Mouse (Mus musculus): ENCODE measurements around the gene Camta2. TPM values are rescaled to one million over a fixed set of nuclear protein-coding genes. Genes with fewer than 3 reads are reported as not detected.

Gene Camta2
- polyA plus RNA-seq, 1 experiment: 22.6 TPM

DNA sequence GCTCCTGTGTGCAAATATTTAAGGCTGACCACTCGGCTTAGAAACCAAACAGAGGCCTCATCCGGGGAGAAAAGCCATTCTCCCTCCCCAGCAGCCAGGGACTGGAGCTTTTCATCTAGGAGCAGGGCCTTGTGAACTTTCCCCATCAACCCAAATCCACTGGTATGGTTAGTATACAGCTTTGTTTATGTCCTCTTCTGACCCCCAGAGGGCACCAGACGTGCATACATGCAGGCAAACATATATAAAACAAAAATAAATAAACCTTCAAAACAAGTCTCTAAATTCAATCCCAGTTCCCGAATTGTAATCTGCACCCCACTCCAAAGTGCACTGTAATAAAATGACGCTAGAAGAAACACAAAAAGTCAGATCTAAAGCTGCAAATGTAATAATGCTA, 58.3 kb downstream of the Camta2 start:
- peaks cover 3% of the 10 kb centered on the region for H3K36me3 ChIP-seq (replicated peaks; ENCODE audit: low read length)
- H3K27me3 ChIP-seq (replicated peaks): no peaks in the 10 kb centered on the region
- no peak overlapping the region for H3K4me3 ChIP-seq (replicated peaks)
- H3K4me1 ChIP-seq: peaks cover 60% of the 10 kb centered on the region
- no peaks in the 10 kb centered on the region for H3K9me3 ChIP-seq
- TF ChIP-seq FLI1 (IDR thresholded peaks at IDR 0.05; ENCODE audit: low read length) (no peak), GATA1 (IDR thresholded peaks at IDR 0.05; ENCODE audit: borderline replicate concordance, low read length) (no peak)

DNA sequence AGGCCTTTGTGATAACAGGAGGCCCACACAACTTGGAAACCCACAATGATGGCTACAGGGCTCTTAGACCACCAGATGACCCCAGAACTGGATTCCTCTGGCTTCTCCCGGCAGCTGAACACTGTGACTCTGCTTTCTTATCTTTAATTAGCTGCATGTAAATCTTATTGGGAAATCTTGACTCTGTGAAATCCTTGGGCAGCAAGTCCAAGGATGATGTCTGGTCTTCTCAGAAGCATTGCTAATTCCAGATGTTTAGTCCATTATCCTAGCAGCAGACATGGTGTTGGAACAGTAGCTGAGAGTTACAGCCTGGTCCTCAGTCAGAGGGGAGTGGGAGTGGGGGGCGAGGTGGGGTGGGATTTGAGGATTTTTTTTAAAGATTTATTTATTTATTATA, 59.5 kb downstream of the Camta2 start:
- TF ChIP-seq GATA1 (IDR thresholded peaks at IDR 0.05; ENCODE audit: borderline replicate concordance, low read length) (no peak), FLI1 (IDR thresholded peaks at IDR 0.05; ENCODE audit: low read length) (no peak)
- H3K36me3 ChIP-seq (replicated peaks; ENCODE audit: low read length): no peaks in the 10 kb centered on the region
- no peaks in the 10 kb centered on the region for H3K9me3 ChIP-seq
- no peaks in the 10 kb centered on the region for H3K27me3 ChIP-seq (replicated peaks)
- H3K4me1 ChIP-seq: peaks cover 53% of the 10 kb centered on the region
- H3K4me3 ChIP-seq (replicated peaks): no peak overlapping the region

DNA sequence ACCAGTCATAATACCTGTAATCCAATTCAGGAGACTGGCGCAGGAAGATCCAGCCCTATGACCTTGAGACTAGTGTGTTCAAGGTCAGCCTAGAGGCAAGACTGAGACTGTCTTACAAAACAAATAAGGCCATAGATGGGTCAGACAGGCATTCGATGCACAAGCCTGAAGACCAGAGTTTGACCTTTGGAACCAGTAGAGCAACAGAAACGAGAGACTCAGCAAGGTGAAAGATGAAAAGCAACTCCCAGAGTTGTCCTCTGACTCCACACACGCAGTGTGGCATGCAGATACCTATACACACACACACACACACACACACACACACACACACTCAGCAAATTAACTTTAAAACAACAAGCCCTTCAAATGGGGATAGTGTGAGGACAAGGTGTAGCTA, 61.0 kb downstream of the Camta2 start:
- Histone ChIP-seq H3K4me3 (replicated peaks) (no peak overlapping the region), H3K27me3 (replicated peaks) (no peaks in the 10 kb centered on the region), H3K9me3 (no peaks in the 10 kb centered on the region), H3K36me3 (replicated peaks; ENCODE audit: low read length) (no peaks in the 10 kb centered on the region), H3K4me1 (peaks cover 56% of the 10 kb centered on the region)
- no peak for TF ChIP-seq FLI1 (IDR thresholded peaks at IDR 0.05; ENCODE audit: low read length)
- no peak for TF ChIP-seq GATA1 (IDR thresholded peaks at IDR 0.05; ENCODE audit: borderline replicate concordance, low read length)

DNA sequence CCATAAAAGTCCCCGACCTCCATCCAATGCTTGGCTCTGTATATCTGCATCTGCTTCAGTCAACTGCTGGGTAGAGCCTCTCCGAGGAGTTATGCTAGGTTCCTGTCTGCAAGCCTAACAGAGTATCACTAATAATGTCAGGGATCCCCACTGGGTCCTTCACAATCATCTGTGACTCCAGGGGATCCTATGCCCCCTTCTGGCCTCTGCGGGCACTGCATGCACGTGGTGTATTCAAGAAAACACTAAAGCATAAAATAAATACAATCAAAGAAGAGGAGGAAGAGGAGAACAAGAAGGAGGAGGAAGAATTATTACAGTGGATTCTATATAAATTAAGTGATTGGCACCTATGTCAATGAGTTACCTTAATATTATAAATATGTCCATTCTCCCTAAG, 62.4 kb downstream of the Camta2 start:
- Histone ChIP-seq H3K4me3 (replicated peaks) (no peak overlapping the region), H3K27me3 (replicated peaks) (no peaks in the 10 kb centered on the region), H3K36me3 (replicated peaks; ENCODE audit: low read length) (no peaks in the 10 kb centered on the region), H3K4me1 (peaks cover 48% of the 10 kb centered on the region), H3K9me3 (no peaks in the 10 kb centered on the region)
- no peak for TF ChIP-seq FLI1 (IDR thresholded peaks at IDR 0.05; ENCODE audit: low read length)
- no peak for TF ChIP-seq GATA1 (IDR thresholded peaks at IDR 0.05; ENCODE audit: borderline replicate concordance, low read length)

DNA sequence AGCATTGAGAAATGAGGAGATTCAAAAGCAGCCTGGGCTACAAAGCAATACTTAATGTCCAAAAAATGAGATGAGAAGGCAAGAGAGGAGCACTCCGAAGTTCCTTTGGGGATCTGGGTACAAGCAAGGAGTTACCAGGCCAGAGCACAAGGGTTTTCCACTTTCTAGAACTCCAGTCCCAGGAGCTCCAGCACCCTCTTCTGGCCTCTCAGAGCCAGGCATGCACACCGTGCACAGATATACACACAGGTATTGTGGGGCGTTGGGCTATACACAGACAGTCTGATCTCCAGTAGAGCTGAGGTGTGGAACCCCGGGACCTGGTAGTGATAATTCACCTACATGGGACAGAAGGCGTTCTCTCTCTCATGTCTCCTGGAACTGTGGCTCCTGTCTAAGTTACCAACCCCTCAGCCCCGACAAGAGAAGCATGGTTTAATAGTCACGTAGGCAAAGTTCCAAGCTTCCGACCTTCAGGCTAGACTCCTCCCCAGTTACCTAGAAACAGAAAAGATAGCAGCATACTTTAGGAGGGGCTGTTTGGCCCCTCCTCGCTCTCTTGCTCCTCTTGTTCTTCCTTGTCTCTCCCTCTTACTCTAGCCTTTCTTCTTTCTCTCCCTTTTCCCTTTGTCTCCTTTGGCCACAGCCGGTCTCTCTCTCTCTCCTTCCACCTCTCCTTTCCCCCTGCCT, 64.7 kb downstream of the Camta2 start:
- H3K27me3 ChIP-seq (replicated peaks): no peaks in the 10 kb centered on the region
- no peak overlapping the region for H3K4me3 ChIP-seq (replicated peaks)
- H3K9me3 ChIP-seq: no peaks in the 10 kb centered on the region
- TF ChIP-seq GATA1 (IDR thresholded peaks at IDR 0.05; ENCODE audit: borderline replicate concordance, low read length): no peak
- no peak for TF ChIP-seq FLI1 (IDR thresholded peaks at IDR 0.05; ENCODE audit: low read length)
- H3K4me1 ChIP-seq: peaks cover 41% of the 10 kb centered on the region
- no peaks in the 10 kb centered on the region for H3K36me3 ChIP-seq (replicated peaks; ENCODE audit: low read length)

GRCm38 (mm10) chr11:70621972-70622814, 65.7 kb downstream of the Camta2 start:
- Histone ChIP-seq H3K36me3 (replicated peaks; ENCODE audit: low read length) (peaks cover under 1% of the 10 kb centered on the region), H3K4me1 (peaks cover 48% of the 10 kb centered on the region), H3K9me3 (no peaks in the 10 kb centered on the region), H3K27me3 (replicated peaks) (no peaks in the 10 kb centered on the region), H3K4me3 (replicated peaks) (no peak overlapping the region)
- TF ChIP-seq GATA1 (IDR thresholded peaks at IDR 0.05; ENCODE audit: borderline replicate concordance, low read length): no peak
- TF ChIP-seq FLI1 (IDR thresholded peaks at IDR 0.05; ENCODE audit: low read length): no peak

Other genes with a start within 250 kb of the Camta2 start
- gene Med11, start 236.2 kb downstream of the Camta2 start, polyA plus RNA-seq (2012; ENCODE audit: insufficient read depth, low replicate concordance): 47.7 and 52.0 TPM in 2 replicates
- 2.1 and 3.6 TPM in 2 replicates for gene Zmynd15, start 228.7 kb downstream of the Camta2 start, polyA plus RNA-seq (2012; ENCODE audit: insufficient read depth, low replicate concordance)
- 1.4 and 23.1 TPM in 2 replicates for gene Cxcl16, start 228.1 kb downstream of the Camta2 start, polyA plus RNA-seq (2012; ENCODE audit: insufficient read depth, low replicate concordance)
- gene Tm4sf5, start 182.9 kb downstream of the Camta2 start, polyA plus RNA-seq (2012; ENCODE audit: insufficient read depth, low replicate concordance): 0.55 TPM in 1 of 2 replicates, not detected in the other
- not detected in 2 replicates for gene Vmo1, start 173.5 kb downstream of the Camta2 start, polyA plus RNA-seq (2012; ENCODE audit: insufficient read depth, low replicate concordance)
- not detected in 2 replicates for gene Gltpd2, start 168.9 kb downstream of the Camta2 start, polyA plus RNA-seq (2012; ENCODE audit: insufficient read depth, low replicate concordance)
- gene Psmb6, start 162.7 kb downstream of the Camta2 start, polyA plus RNA-seq (2012; ENCODE audit: insufficient read depth, low replicate concordance): 79.0 and 226 TPM in 2 replicates
- gene Gm40193, start 155.2 kb downstream of the Camta2 start, polyA plus RNA-seq (2012; ENCODE audit: insufficient read depth, low replicate concordance): not detected in 2 replicates
- gene Pld2, start 148.0 kb downstream of the Camta2 start, polyA plus RNA-seq (2012; ENCODE audit: insufficient read depth, low replicate concordance): 1.1 TPM in 1 of 2 replicates, not detected in the other
- 122 and 129 TPM in 2 replicates for gene Mink1, start 125.2 kb downstream of the Camta2 start, polyA plus RNA-seq (2012; ENCODE audit: insufficient read depth, low replicate concordance)
- not detected in 2 replicates for gene 4930544D05Rik, start 72.3 kb downstream of the Camta2 start, polyA plus RNA-seq (2012; ENCODE audit: insufficient read depth, low replicate concordance)
- gene Chrne, start 68.9 kb downstream of the Camta2 start, polyA plus RNA-seq (2012; ENCODE audit: insufficient read depth, low replicate concordance): 0.83 TPM in 1 of 2 replicates, not detected in the other
- 898 and 1,061 TPM in 2 replicates for gene Gp1ba, start 49.0 kb downstream of the Camta2 start, polyA plus RNA-seq (2012; ENCODE audit: insufficient read depth, low replicate concordance)
- gene Rnf167, start 40.9 kb downstream of the Camta2 start, polyA plus RNA-seq (2012; ENCODE audit: insufficient read depth, low replicate concordance): 102 and 125 TPM in 2 replicates
- gene Slc25a11, start 40.6 kb downstream of the Camta2 start, polyA plus RNA-seq (2012; ENCODE audit: insufficient read depth, low replicate concordance): 15.7 and 78.7 TPM in 2 replicates
- gene Pfn1, start 33.5 kb downstream of the Camta2 start, polyA plus RNA-seq (2012; ENCODE audit: insufficient read depth, low replicate concordance): 9,580 and 14,702 TPM in 2 replicates
- gene Eno3, start 30.9 kb downstream of the Camta2 start, polyA plus RNA-seq (2012; ENCODE audit: insufficient read depth, low replicate concordance): 4.2 and 8.4 TPM in 2 replicates
- gene Spag7, start 18.7 kb downstream of the Camta2 start, polyA plus RNA-seq (2012; ENCODE audit: insufficient read depth, low replicate concordance): 40.5 and 288 TPM in 2 replicates
- not detected in 2 replicates for gene Inca1, start 12.1 kb upstream of the Camta2 start, polyA plus RNA-seq (2012; ENCODE audit: insufficient read depth, low replicate concordance)
- 6.4 and 13.9 TPM in 2 replicates for gene Kif1c, start 12.4 kb upstream of the Camta2 start, polyA plus RNA-seq (2012; ENCODE audit: insufficient read depth, low replicate concordance)
- gene Zfp3, start 76.1 kb upstream of the Camta2 start, polyA plus RNA-seq (2012; ENCODE audit: insufficient read depth, low replicate concordance): 0.55 TPM in 1 of 2 replicates, not detected in the other
- not detected in 2 replicates for gene Scimp, start 124.5 kb upstream of the Camta2 start, polyA plus RNA-seq (2012; ENCODE audit: insufficient read depth, low replicate concordance)
- 2.9 and 29.2 TPM in 2 replicates for gene Rabep1, start 156.7 kb upstream of the Camta2 start, polyA plus RNA-seq (2012; ENCODE audit: insufficient read depth, low replicate concordance)

All from megakaryocyte, embryonic 14.5 days (primary cell).